Mouse (Mus musculus): ENCODE data around the gene Fbxo6.

DNA sequence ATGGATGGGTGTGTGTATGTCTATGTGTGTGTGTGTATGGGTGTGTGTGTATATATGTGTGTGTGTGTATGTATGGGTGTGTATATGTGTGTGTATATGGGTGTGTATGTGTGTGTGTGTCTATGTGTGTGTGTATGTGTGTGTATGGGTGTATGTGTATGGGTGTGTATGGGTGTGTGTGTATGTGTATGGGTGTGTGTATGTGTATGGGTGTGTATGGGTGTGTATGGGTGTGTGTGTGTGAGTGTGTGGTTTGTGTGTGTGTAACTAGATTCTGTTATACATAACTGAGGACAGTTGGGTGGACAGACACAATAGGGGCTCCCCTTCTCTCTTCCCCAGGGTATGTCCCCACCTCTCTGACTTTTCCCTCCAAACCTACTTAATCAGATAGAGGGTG lies 42.5 kb upstream of the Fbxo6 start:
- TF ChIP-seq TCF12 (IDR thresholded peaks at IDR 0.05; ENCODE audit: insufficient read depth, poor library complexity, severe bottlenecking) (no peak), E2F4 (IDR thresholded peaks at IDR 0.05; ENCODE audit: insufficient read depth) (no peak), POLR2A (IDR thresholded peaks at IDR 0.05; ENCODE audit: insufficient read length, low read depth) (no peak), MYOD1 (IDR thresholded peaks at IDR 0.05; ENCODE audit: control insufficient read depth in 1 of 3, insufficient read length in 2 of 3, low read depth in 2 of 3) (no peak), USF1 (IDR thresholded peaks at IDR 0.05; ENCODE audit: low read depth) (no peak), MAX (IDR thresholded peaks at IDR 0.05; ENCODE audit: low read depth) (no peak), REST (IDR thresholded peaks at IDR 0.05; ENCODE audit: insufficient read depth, insufficient read length) (no peak), POLR2AphosphoS2 (IDR thresholded peaks at IDR 0.05; ENCODE audit: insufficient read length, low read depth) (no peak), TCF3 (IDR thresholded peaks at IDR 0.05; ENCODE audit: insufficient read length, low read depth) (no peak)

Data from myocyte (in vitro differentiated cells).